Mouse (Mus musculus) inflammation-experienced regulatory T-cells, adult 16 weeks (primary cell): ENCODE results near the gene Olfr1245. TPM values are rescaled to one million over a fixed set of nuclear protein-coding genes. Genes with fewer than 3 reads are reported as not detected.

Source experiments
- polyA plus RNA-seq: library from polyadenylated mRNA; unstranded; fragments of 100-300 nt; shearing (Covaris generic); gene quantifications from one replicate; pipeline ENCODE4 v1.2.1, GENCODE M21; 2017

Gene Olfr1245
- polyA plus RNA-seq, result not detected

GRCm38 (mm10) chr2:89578347-89578746 lies at the start of gene Olfr1245:
Olfr1245 (minus strand) TSS chr2:89578447.

GRCm38 (mm10) chr2:89618145-89618544 lies 39.9 kb upstream of the Olfr1245 start, which contains the start of gene Olfr1248:
Olfr1248 (minus strand) TSS chr2:89618245.

GRCm38 (mm10) chr2:89614030-89614429 lies 35.8 kb upstream of the Olfr1245 start, which contains the start of gene Olfr1247:
Olfr1247 (minus strand) TSS chr2:89614130.

GRCm38 (mm10) chr2:89593057-89593456 lies 14.8 kb upstream of the Olfr1245 start, which contains the start of gene Olfr1246:
Olfr1246 (minus strand) TSS chr2:89593157.

GRCm38 (mm10) chr2:89531387-89531786 lies 46.9 kb downstream of the Olfr1245 start, which contains the start of gene Olfr1243:
Olfr1243 (minus strand) TSS chr2:89531487.

Other genes starting within 250 kb of the Olfr1245 start
- not detected for gene Olfr1232, start 248.8 kb downstream of the Olfr1245 start, polyA plus RNA-seq
- gene Olfr1233, start 236.0 kb downstream of the Olfr1245 start, polyA plus RNA-seq, result not detected
- not detected for gene Olfr1234, start 213.6 kb downstream of the Olfr1245 start, polyA plus RNA-seq
- not detected for gene Olfr1238, start 168.8 kb downstream of the Olfr1245 start, polyA plus RNA-seq
- gene Olfr1239, start 158.0 kb downstream of the Olfr1245 start, polyA plus RNA-seq, result not detected
- gene Olfr1240, start 135.4 kb downstream of the Olfr1245 start, polyA plus RNA-seq, result not detected
- gene Olfr1241, start 91.3 kb downstream of the Olfr1245 start, polyA plus RNA-seq, result not detected
- not detected for gene Olfr1242, start 80.1 kb downstream of the Olfr1245 start, polyA plus RNA-seq
- gene Olfr1243, start 47.0 kb downstream of the Olfr1245 start, polyA plus RNA-seq, result not detected
- gene Olfr1246, start 14.7 kb upstream of the Olfr1245 start, polyA plus RNA-seq, result not detected
- gene Olfr1247, start 35.7 kb upstream of the Olfr1245 start, polyA plus RNA-seq, result not detected
- not detected for gene Olfr1248, start 39.8 kb upstream of the Olfr1245 start, polyA plus RNA-seq
- gene Olfr1249, start 56.5 kb upstream of the Olfr1245 start, polyA plus RNA-seq, result not detected
- gene Olfr1250, start 83.0 kb upstream of the Olfr1245 start, polyA plus RNA-seq, result not detected
- gene Olfr1251, start 93.5 kb upstream of the Olfr1245 start, polyA plus RNA-seq, result not detected
- not detected for gene Olfr1252, start 146.6 kb upstream of the Olfr1245 start, polyA plus RNA-seq
- gene Olfr1253, start 178.6 kb upstream of the Olfr1245 start, polyA plus RNA-seq, result not detected
- not detected for gene Olfr1254, start 215.2 kb upstream of the Olfr1245 start, polyA plus RNA-seq
- gene Olfr1255, start 233.6 kb upstream of the Olfr1245 start, polyA plus RNA-seq, result not detected